Mouse (Mus musculus) ovary, postnatal 36 days (tissue): ENCODE results near the gene Fam107b.
"Not testable (repeated sequence)": the region's sequence is repeated elsewhere in the genome, so short reads cannot be mapped to it uniquely, and the experiment has no call there.

ENCODE experiments used
- DNase-seq: peaks from one replicate; pipeline ENCODE4 v3.0.0; 2022; ENCODE audit warnings: low spot score, mixed read lengths

Gene Fam107b

DNA sequence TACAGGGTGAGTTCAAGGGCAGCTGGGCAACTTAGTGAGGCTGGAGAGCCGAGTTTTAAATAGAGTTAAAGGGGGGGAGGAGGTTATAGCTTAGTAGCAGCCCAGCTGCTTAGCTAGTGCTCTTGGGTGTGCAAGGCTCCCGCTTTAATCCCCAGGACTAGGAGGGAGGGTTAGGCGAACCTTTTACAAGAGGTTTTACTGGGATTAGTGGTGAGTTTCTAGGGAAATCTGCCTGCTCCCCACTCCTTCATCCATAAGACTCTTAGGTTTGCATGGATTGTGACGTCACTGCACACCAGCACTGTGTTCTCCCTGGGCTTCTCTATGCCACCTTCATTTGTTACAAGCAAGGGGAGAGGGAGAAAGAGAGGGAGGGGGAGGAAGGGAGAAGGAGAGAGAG, 88.6 kb downstream of the Fam107b start:
- DNase-seq, result no peak

DNA sequence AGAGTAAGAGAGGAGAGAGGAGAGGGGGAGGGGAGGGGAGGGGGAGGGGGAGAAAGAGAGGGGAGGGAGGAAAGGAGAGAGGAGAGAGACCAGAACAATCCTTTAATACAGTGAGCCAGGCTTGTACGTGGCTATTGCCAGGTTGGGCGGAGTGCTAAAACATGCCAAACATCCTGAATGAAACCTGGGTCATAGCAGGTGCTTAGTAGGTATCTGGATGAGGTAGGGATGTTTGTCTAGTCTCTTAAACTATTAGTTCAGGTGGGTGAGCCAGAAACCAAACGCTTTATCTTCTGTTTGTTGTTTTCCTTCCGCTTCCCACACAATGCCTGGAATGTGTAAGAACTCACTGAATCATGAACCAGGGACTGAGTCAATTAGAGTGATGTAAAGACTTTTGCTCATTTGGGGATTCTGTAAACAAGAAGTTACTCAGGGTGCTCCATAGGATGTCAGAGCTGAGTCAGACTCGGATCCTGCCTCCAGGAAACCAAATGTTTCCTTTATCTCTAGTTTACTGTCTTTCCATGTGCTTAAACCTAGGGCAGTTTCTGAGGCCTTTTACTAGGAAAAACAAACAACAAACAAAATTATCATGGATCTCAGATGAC, 89.1 kb downstream of the Fam107b start:
- no peak for DNase-seq

DNA sequence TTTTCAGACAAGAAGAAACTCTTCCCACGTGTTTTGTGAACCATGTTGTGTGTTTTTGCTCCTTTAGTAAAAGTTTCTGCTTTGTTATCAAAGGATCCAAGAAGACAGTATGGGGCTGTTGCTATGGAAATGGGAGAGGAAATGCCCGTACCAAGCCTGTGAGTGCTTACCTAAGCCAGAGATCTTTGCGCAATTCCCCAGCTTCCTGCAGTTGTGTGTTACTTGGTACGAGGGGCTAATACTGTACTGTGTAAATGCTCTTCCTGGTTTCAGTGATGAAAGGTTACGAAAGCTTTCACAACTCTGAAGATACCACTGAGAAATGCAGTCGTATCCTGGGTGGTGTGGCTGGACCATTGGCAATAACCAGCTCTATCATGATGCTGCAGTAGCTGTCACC, 93.8 kb downstream of the Fam107b start:
- DNase-seq, result no peak

DNA sequence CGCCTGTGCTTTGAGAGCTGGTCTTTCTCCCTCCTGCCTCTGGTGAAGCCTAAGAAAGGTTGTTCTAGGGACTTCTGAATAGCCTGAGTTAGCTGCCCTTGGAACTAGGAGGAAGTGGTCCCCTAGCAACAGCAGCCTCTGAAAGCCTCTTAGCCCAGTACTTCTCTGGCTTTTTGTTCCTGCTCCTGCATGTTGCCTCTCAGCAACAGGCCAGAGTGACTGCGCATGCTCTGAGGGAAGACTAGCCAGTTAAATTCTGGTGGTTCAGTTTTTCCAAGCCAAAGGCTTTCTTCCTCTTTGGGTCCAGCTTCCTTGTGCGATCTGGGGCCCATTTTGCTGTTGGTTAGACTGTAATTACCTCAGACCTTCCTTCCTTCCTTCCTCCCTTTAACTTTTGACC, 98.4 kb downstream of the Fam107b start:
- DNase-seq, result no peak

- DNase-seq, result no peak
Measured at GRCm38 (mm10) chr2:3669646-3670045, 99.4 kb downstream of the Fam107b start.

- no peak for DNase-seq
Measured at GRCm38 (mm10) chr2:3672654-3673367, 102.5 kb downstream of the Fam107b start.

DNA sequence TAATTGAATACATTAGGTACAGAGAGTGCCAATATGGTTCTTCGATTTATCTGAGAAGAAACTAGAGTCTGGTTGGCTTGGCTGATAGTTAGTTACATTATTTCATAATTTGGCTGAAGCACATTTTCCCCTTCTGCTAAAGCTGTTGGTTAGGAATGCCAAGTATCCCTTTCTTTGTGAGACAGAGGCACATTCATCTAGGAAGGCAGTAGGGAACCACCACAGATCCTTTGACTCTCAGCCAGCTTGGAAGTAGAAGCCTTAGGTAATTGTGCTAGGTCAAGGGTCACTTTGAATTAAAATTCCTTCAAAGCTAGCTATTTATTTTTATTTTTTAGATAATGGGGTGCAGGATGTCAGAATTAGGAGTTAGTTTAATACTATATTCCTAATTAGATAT, 105.2 kb downstream of the Fam107b start:
- DNase-seq, result no peak

DNA sequence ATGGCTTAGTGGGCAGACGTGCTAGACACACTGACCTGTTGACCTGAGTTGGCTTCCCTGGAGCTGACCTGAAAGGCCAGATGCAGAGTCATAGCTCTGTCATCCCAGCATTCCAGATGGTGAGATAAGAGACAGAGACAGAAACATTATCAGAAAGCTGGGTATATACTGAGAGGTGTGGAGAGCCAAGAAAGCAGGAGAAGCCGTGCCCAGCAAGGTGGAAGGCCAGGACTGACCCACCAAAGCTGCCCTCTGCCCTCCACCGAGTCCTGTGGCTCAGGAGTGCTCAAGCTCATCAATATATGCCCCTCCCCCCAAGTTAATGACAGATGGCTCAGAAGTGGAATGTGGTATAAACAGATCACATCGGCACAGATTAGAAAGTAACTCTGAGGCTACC, 112.4 kb downstream of the Fam107b start:
- DNase-seq, result no peak

DNA sequence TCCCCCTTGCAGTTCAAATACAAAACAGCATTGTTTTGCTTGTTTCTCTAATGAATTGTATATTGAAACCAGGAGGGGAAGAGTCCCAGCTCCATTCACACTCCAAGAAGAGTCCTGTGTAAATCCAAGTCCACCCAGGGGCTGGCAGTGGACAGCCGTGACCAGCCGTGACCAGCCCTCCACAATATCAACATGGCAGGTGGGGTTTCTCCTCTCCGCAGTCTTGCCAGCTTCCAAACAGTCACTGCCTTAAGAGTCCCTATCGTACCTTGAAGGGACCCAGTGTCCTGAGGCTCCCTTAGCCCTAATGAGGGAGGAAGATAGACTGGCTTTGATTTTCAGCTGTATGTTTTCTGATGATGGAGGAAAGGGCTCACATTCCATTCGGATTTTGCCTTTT, 113.1 kb downstream of the Fam107b start:
- DNase-seq, result no peak

- no peak for DNase-seq
Measured at GRCm38 (mm10) chr2:3683751-3684229, 113.5 kb downstream of the Fam107b start.

DNA sequence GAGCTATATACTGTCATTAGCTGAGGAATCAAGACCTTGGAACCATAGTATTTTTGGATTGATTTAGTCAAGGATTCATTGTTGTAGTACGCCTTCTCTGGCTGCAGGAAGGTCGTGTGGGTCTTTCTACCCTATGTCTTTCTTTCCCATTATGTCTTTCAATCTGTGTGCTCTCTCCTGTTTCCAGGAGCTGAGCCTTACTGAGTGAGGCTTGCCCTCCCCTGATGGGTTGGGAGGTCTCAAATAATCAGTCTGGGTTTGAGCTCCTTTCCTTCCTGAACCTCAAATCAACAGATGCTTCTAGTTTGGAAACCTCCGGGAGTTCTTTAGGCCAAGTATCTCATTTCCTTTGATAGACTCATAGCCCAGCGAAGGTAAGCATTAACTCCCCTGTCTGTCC, 119.9 kb downstream of the Fam107b start:
- no peak for DNase-seq

GRCm38 (mm10) chr2:3692833-3693232, 122.5 kb downstream of the Fam107b start:
- no peak for DNase-seq

- DNase-seq, result no peak
Measured at GRCm38 (mm10) chr2:3695900-3696299, 125.6 kb downstream of the Fam107b start.

GRCm38 (mm10) chr2:3700368-3700767, 130.1 kb downstream of the Fam107b start:
- no peak for DNase-seq

- DNase-seq, result no peak
Measured at GRCm38 (mm10) chr2:3702640-3703190, 132.4 kb downstream of the Fam107b start.

- no peak for DNase-seq
Measured at GRCm38 (mm10) chr2:3703806-3704205, 133.5 kb downstream of the Fam107b start.

DNA sequence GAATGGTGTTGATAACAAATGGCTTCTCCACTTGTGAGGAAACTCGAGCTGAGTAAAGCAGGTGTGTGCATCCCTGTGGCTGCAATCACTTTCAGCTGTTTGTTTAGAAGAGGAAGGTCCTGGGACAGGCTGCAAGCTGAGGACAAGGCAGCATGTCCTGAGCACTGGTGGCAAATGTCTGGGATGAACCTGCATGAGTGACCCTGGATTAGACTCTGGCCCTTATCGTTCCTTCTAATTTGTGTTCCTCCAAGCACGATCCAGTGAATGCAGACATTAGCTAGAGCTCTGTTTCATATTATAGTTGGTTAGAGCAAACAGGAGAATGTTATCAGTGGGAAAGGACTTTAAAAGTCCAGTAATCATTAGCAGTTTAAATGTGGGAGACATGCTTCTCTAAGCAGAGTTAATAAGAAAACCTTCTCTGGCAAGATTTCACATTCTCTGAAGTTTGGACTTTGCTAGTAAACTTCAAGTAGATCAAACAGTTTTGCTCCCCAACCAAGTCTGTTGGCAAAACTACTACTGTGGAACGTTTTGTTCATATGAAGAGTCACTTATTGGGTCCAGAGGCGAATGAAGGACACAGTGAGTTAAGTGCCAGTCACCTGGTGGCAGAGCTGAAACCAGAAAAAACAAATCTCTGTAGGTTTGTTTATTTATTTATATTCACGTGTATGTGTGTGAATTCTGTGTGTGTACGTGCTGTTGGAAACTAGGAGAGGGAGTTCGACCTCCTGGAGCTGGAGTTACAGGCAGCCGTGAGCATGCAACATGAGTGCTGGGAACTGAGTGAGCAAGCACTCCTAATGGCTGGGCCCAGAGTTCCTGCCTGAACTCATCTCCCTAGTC, 134.2 kb downstream of the Fam107b start:
- DNase-seq, result no peak

- DNase-seq, result not testable (repeated sequence)
Measured at GRCm38 (mm10) chr2:3705283-3705682, 135.0 kb downstream of the Fam107b start.

DNA sequence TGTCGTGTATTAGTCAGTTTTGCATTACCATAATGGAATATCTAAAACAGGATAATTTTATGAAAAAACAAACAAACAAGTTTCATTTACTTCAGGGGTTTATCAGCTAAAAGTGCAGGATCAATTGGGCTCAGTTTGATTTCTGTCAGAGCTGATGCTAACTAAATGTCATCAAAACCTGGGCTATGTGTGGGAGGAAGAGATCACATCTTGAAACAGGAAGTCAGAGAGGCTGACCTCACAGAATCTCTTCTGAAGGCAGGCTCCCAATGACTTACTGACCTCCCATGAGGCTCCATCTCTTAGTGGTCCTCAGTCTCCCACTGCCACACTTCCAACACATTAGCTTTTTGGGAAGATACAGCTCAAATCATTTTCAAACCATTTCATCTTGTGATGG, 136.9 kb downstream of the Fam107b start:
- DNase-seq, result no peak

DNA sequence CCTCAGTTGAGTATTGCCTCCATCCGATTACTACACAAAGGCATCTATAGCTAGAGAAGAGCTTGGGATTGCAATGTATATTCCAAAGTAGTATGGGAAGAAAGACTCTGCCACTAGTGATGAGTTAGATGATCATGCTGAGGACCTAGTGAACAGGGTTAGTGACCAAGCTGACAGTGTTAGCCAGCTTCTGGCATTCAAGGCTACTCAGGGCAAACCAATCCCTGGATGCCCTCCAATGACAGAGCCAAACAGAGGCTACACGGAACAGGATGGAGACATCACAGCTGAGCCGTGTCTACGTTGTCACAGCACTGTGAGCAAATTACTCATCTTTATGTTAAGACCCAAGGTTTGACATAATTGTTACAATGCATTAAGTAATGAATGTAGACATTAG, 138.3 kb downstream of the Fam107b start:
- DNase-seq, result no peak

DNA sequence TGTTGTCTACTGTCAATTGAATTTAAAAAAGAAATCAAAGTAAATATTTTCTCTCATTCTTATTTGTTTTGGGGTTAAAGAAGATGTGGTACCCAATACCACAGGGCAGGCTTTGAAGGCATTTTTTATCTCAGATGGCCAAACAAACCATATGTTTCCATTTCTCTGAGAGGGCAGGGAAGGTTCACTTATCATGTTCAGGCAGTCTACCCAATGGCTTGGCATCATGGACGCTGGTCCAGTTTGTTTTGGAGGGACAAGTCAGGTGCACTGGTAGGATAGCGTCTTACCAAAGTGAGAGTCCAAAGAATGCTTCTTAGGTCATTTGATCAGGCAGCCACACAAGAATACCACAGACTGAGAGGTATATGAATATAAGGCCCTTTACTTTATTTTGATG, 139.6 kb downstream of the Fam107b start:
- no peak for DNase-seq

- no peak for DNase-seq
Measured at GRCm38 (mm10) chr2:3710521-3710920, 140.2 kb downstream of the Fam107b start.
